Comparison of ENCODE assay signal across 8 mouse cellular contexts in genomic region chr11:89298285-89299010, GRCm38 (mm10). TPM values are rescaled to one million over a fixed set of nuclear protein-coding genes. Genes with fewer than 3 reads are reported as not detected.
A peak's percentile ranks its signal among the peaks of the same experiment; 100 is the strongest.
DNase-seq lines count a peak whose midpoint lies in the region; ATAC-seq and TF ChIP-seq lines count a peak whose summit lies in the region.

No protein-coding gene starts in this region.

- TF ChIP-seq CTCF in layer of hippocampus, adult 2 months (conservative IDR thresholded peaks at IDR 0.05): peak; percentile 60
- TF ChIP-seq CTCF in liver, adult 2 months (IDR thresholded peaks at IDR 0.05; ENCODE audit: low read depth, low read length): 0 out of 2 replicates have a peak, but pooled peaks have one; percentile 11

- H3K79me2 ChIP-seq in liver, adult 2 months (ENCODE audit: control insufficient read depth, insufficient read depth, low read length): no peaks in the 10 kb centered on the region

- H3K4me1 ChIP-seq in embryonic facial prominence, embryonic 11.5 days (ENCODE audit: control insufficient read depth, insufficient read depth, low read length): no peaks in the 10 kb centered on the region; the same call in 1 of the 2 replicates
- H3K4me1 ChIP-seq in hindbrain, embryonic 12.5 days: peaks cover 25% of the 10 kb centered on the region
- no peaks in the 10 kb centered on the region for H3K4me1 ChIP-seq in liver, adult 2 months (ENCODE audit: control insufficient read depth, insufficient read depth, low read length)
- peaks cover 38% of the 10 kb centered on the region for H3K4me1 ChIP-seq in neural tube, embryonic 15.5 days

- H3K27me3 ChIP-seq in embryonic facial prominence, embryonic 11.5 days (ENCODE audit: control insufficient read depth, insufficient read depth, low read length): peaks cover 8% of the 10 kb centered on the region
- H3K27me3 ChIP-seq in hindbrain, embryonic 12.5 days: peaks cover 17% of the 10 kb centered on the region
- peaks cover 18% of the 10 kb centered on the region; the same call in 1 of the 2 replicates for H3K27me3 ChIP-seq in liver, adult 2 months (ENCODE audit: control insufficient read depth, insufficient read depth, low read length)
- H3K27me3 ChIP-seq in neural tube, embryonic 15.5 days (replicated peaks): 0 out of 2 replicates have a peak, but pooled peaks cover 13% of the 10 kb centered on the region

- ATAC-seq in embryonic facial prominence, embryonic 11.5 days (replicated peaks; ENCODE audit: insufficient number of reproducible peaks, low FRiP score, low TSS enrichment, low read depth): peak; percentile 82
- ATAC-seq in hindbrain, embryonic 12.5 days (ENCODE audit: low FRiP score): peak; percentile 71
- ATAC-seq in neural tube, embryonic 15.5 days (ENCODE audit: low FRiP score): peak; percentile 15; the same call in 1 of the 2 replicates
- no peak for ATAC-seq in erythroblast, adult 5-6 weeks (replicated peaks; ENCODE audit: low FRiP score, poor library complexity, severe bottlenecking)

- H3K9ac ChIP-seq in embryonic facial prominence, embryonic 11.5 days (replicated peaks; ENCODE audit: low read length): peak overlapping the region; percentile 25; the same call in 1 of the 2 replicates
- peak overlapping the region; percentile 20; the same call in 1 of the 2 replicates for H3K9ac ChIP-seq in hindbrain, embryonic 12.5 days
- no peak overlapping the region for H3K9ac ChIP-seq in liver, adult 2 months (ENCODE audit: low read depth, low read length)
- H3K9ac ChIP-seq in neural tube, embryonic 15.5 days (replicated peaks): peak overlapping the region; percentile 26

- under 1% methylated on average over 49 of the region's 51 CpGs for WGBS in embryonic facial prominence, embryonic 11.5 days
- under 1% methylated on average over 40 of the region's 51 CpGs for WGBS in hindbrain, embryonic 12.5 days
- WGBS in liver, adult 2 months: 4% methylated on average over 46 of the region's 51 CpGs
- WGBS in neural tube, embryonic 15.5 days: under 1% methylated on average over 44 of the region's 51 CpGs

- peak overlapping the region; percentile 55 for H3K4me3 ChIP-seq in layer of hippocampus, adult 2 months
- peak overlapping the region; percentile 23 for H3K4me3 ChIP-seq in embryonic facial prominence, embryonic 11.5 days (ENCODE audit: low read depth, low read length)
- H3K4me3 ChIP-seq in hindbrain, embryonic 12.5 days: peak overlapping the region; percentile 39
- no peak overlapping the region for H3K4me3 ChIP-seq in liver, adult 2 months (ENCODE audit: insufficient read depth, low read depth, low read length)
- peak overlapping the region; percentile 40 for H3K4me3 ChIP-seq in neural tube, embryonic 15.5 days (replicated peaks)

- no peak for TF ChIP-seq POLR2A in liver, adult 2 months (IDR thresholded peaks at IDR 0.05; ENCODE audit: extremely low read depth, insufficient read depth, low read length)

- no peak overlapping the region for H3K27ac ChIP-seq in layer of hippocampus, adult 2 months
- peak overlapping the region; percentile 32; the same call in 1 of the 2 replicates for H3K27ac ChIP-seq in embryonic facial prominence, embryonic 11.5 days (replicated peaks; ENCODE audit: low read depth, low read length)
- peak overlapping the region; percentile 69 for H3K27ac ChIP-seq in hindbrain, embryonic 12.5 days
- H3K27ac ChIP-seq in liver, adult 2 months (replicated peaks; ENCODE audit: insufficient read depth, low read depth, low read length): no peak overlapping the region
- peak overlapping the region; percentile 37; the same call in 1 of the 2 replicates for H3K27ac ChIP-seq in neural tube, embryonic 15.5 days (replicated peaks)

- H3K9me3 ChIP-seq in embryonic facial prominence, embryonic 11.5 days (replicated peaks; ENCODE audit: control insufficient read depth, low read length): no peaks in the 10 kb centered on the region
- no peaks in the 10 kb centered on the region for H3K9me3 ChIP-seq in hindbrain, embryonic 12.5 days (replicated peaks)
- no peaks in the 10 kb centered on the region for H3K9me3 ChIP-seq in neural tube, embryonic 15.5 days (replicated peaks)

- DNase-seq in layer of hippocampus, adult 2 months (ENCODE audit: low spot score in 2 of 2): peak in 1 of 2 experiments; percentile 33
- no peak for DNase-seq in layer of hippocampus, adult 8-10 months (ENCODE audit: low spot score in 2 of 2)
- peak; percentile 66 for DNase-seq in NIH3T3 (ENCODE audit: low read depth)
- peak; percentile 87 for DNase-seq in embryonic facial prominence, embryonic 11.5 days (ENCODE audit: low spot score)
- DNase-seq in liver, adult 2 months (ENCODE audit: extremely low read depth, low read depth, low spot score): no peak

- peak overlapping the region; percentile 89 for H3K4me2 ChIP-seq in embryonic facial prominence, embryonic 11.5 days (ENCODE audit: low read depth, low read length)
- peak overlapping the region; percentile 66 for H3K4me2 ChIP-seq in hindbrain, embryonic 12.5 days (replicated peaks)
- peak overlapping the region; percentile 95 for H3K4me2 ChIP-seq in neural tube, embryonic 15.5 days

- H3K36me3 ChIP-seq in embryonic facial prominence, embryonic 11.5 days (replicated peaks; ENCODE audit: control insufficient read depth, insufficient read depth, low read depth, low read length): no peaks in the 10 kb centered on the region
- H3K36me3 ChIP-seq in hindbrain, embryonic 12.5 days: no peaks in the 10 kb centered on the region
- H3K36me3 ChIP-seq in liver, adult 2 months (ENCODE audit: control insufficient read depth, insufficient read depth, low read length): no peaks in the 10 kb centered on the region
- no peaks in the 10 kb centered on the region for H3K36me3 ChIP-seq in neural tube, embryonic 15.5 days

RNA-seq across cellular contexts. Expression of gene Nog, which starts 3.7 kb away (rescaled TPM):
- 1 to 10 TPM; 8.0 to 8.6 TPM for total RNA-seq in layer of hippocampus, adult 2 months (2021)
- total RNA-seq in layer of hippocampus, adult 8-10 months (2022): 1 to 10 TPM; 6.9 to 8.8 (median 8.4) TPM
- 3.0 and 3.4 TPM in 2 replicates for polyA plus RNA-seq in embryonic facial prominence, embryonic 11.5 days (2014; fragmentation: Nextera tagmentation; extraction: Ambion mirVana)
- 7.7 and 9.8 TPM in 2 replicates for polyA plus RNA-seq in hindbrain, embryonic 12.5 days (2016; fragmentation: Nextera tagmentation; extraction: Ambion mirVana)
- total RNA-seq in liver, adult 2 months (2014; rRNA removed): not detected in 2 replicates
- not detected in 2 replicates for polyA plus RNA-seq in liver, adult 2 months (2012; rRNA removed)
- 4.8 and 5.1 TPM in 2 replicates for polyA plus RNA-seq in neural tube, embryonic 15.5 days (2015; fragmentation: Nextera tagmentation; extraction: Ambion mirVana)
- total RNA-seq in erythroblast, adult 5-6 weeks (2015; ENCODE audit: low replicate concordance): not detected in 2 replicates
- total RNA-seq in erythroblast, adult 5-6 weeks (2017; ENCODE audit: low replicate concordance): not detected in 2 replicates

Comparison
In these comparisons a context has a peak if more than half of its experiments do, and no peak if none do; other contexts are left out.
1. DNase-seq: peak in NIH3T3 (single experiment) and embryonic facial prominence, embryonic 11.5 days (single experiment); none in layer of hippocampus, adult 8-10 months (0 of 2) and liver, adult 2 months (single experiment).
2. H3K27ac ChIP-seq: peak in embryonic facial prominence, embryonic 11.5 days (single experiment), hindbrain, embryonic 12.5 days (single experiment) and neural tube, embryonic 15.5 days (single experiment); none in layer of hippocampus, adult 2 months (single experiment) and liver, adult 2 months (single experiment).
3. Peak in every context shown above with its lines, with median percentiles within 50 percentile points of each other: H3K4me2 ChIP-seq.